Mouse (Mus musculus) liver, embryonic 14.5 days (tissue): ENCODE data around the gene Med10. TPM values are rescaled to one million over a fixed set of nuclear protein-coding genes. Genes with fewer than 3 reads are reported as not detected.

Experiments
- ATAC-seq: fragments of 200-750 bp; cut with Nextera tagmentation; 2 replicates; pipeline ENCODE4 v1.8.0; 2017; ENCODE audit warnings: moderate number of reproducible peaks, mild to moderate bottlenecking, moderate library complexity; ENCODE audit not compliant: insufficient read depth
- DNase-seq, 3 experiments: peaks; one replicate each; pipeline ENCODE4 v3.0.0-alpha.2; 2012 to 2013; ENCODE audit warnings: low read depth in 3 of 3, low spot score in 3 of 3
- H3K27ac ChIP-seq: fragments of 300-500 bp; sonication (generic); 2 replicates; pipeline ENCODE4 v1.5.1; 2014; ENCODE audit warnings: moderate library complexity, mild to moderate bottlenecking, control low read depth, inconsistent platforms
- H3K27me3 ChIP-seq: fragments of 300-500 bp; sonication (generic); 2 replicates; pipeline ENCODE4 v1.6.1; 2014; ENCODE audit warnings: mild to moderate bottlenecking, low read length, moderate library complexity; ENCODE audit not compliant: control insufficient read depth, insufficient read depth
- H3K36me3 ChIP-seq: fragments of 300-500 bp; sonication (generic); replicated peaks from 2 replicates; pipeline ENCODE4 v1.6.1; 2014; ENCODE audit warnings: low read depth; ENCODE audit not compliant: control insufficient read depth, insufficient read depth
- H3K4me1 ChIP-seq, 2 experiments: fragments of 200-500 bp in 1 of 2; fragments of 300-500 bp in 1 of 2; sonication (generic) in 1 of 2; replicated peaks; 2 replicates each; pipeline ENCODE4 v1.6.1; 2012 to 2014; ENCODE audit warnings: antibody characterized with exemption in 1 of 2, inconsistent platforms in 1 of 2, low read length in 1 of 2; ENCODE audit not compliant: control insufficient read depth in 2 of 2, insufficient read depth in 2 of 2
- H3K4me2 ChIP-seq: fragments of 300-500 bp; sonication (generic); 2 replicates; pipeline ENCODE4 v1.6.1; 2014; ENCODE audit warnings: low read depth, mild to moderate bottlenecking, control low read depth, moderate library complexity
- H3K4me3 ChIP-seq, 2 experiments: fragments of 200-500 bp in 1 of 2; fragments of 300-500 bp in 1 of 2; sonication (generic) in 1 of 2; 2 replicates each; pipeline ENCODE4 v1.5.1; 2012 to 2014; ENCODE audit warnings: low read depth in 2 of 2, low read length in 2 of 2, mild to moderate bottlenecking in 2 of 2, control low read depth in 1 of 2, inconsistent platforms in 1 of 2, moderate library complexity in 1 of 2; ENCODE audit not compliant: insufficient read depth in 1 of 2
- H3K9ac ChIP-seq: fragments of 300-500 bp; sonication (generic); replicated peaks from 2 replicates; pipeline ENCODE4 v1.6.1; 2014; ENCODE audit warnings: mild to moderate bottlenecking, control low read depth, moderate library complexity
- H3K9me3 ChIP-seq: fragments of 300-500 bp; sonication (generic); 2 replicates; pipeline ENCODE4 v1.6.1; 2016; ENCODE audit warnings: low read length, mixed read lengths; ENCODE audit not compliant: control insufficient read depth
- CTCF ChIP-seq: IDR thresholded peaks from 2 replicates; pipeline ENCODE4 v1.5.1; 2016; ENCODE audit warnings: antibody characterized with exemption, low read depth, control low read depth
- EP300 ChIP-seq: IDR thresholded peaks from 2 replicates; pipeline ENCODE4 v1.6.1; 2016; ENCODE audit warnings: antibody characterized with exemption, low read depth
- WGBS: fragments of 180-500 bp; shearing (Covaris S2); extraction: QIAGEN DNeasy Blood & Tissue Kit; methylation state at CpG from one replicate; pipeline ENCODE4 v1.1.7; 2014; ENCODE audit not compliant: insufficient replicate concordance; 5-methylcytosine and 5-hydroxymethylcytosine counted together
- polyA plus RNA-seq, 2 experiments: library from polyadenylated mRNA; depleted of rRNA in 1 of 2; stranded (reverse) in 1 of 2; unstranded in 1 of 2; fragments of >200 nt; fragmentation: Nextera tagmentation in 1 of 2; extraction: Ambion mirVana in 1 of 2; gene quantifications; 2 replicates each; pipeline versions ENCODE4 v1.2.1 to v1.2.3; 2012 to 2014

The Med10 gene
- polyA plus RNA-seq (2012; rRNA removed) = 13.2 and 20.1 TPM in 2 replicates
- polyA plus RNA-seq (2014; fragmentation: Nextera tagmentation; extraction: Ambion mirVana) = 41.8 and 44.7 TPM in 2 replicates

- Histone ChIP-seq H3K4me3 (no peak within 1 kb of the TSS), H3K4me1 (no peaks in the 10 kb centered on the region), H3K27ac (no peak within 1 kb of the TSS), H3K9ac (no peak within 1 kb of the TSS), H3K4me2 (no peak within 1 kb of the TSS), H3K27me3 (no peaks in the 10 kb centered on the region), H3K36me3 (no peaks in the 10 kb centered on the region), H3K9me3 (no peaks in the 10 kb centered on the region)
- ATAC-seq (no peak), DNase-seq (no peak)
- TF ChIP-seq CTCF (no peak), EP300 (no peak)
- WGBS = 69% methylated on average over 5 of the region's 5 CpGs
Observed at GRCm38 (mm10) chr13:69802095-69802494, at the start of gene Med10. Gene Med10, plus strand, starts transcription at chr13:69802395.

- no peak overlapping the region for H3K27ac ChIP-seq
- H3K4me1 ChIP-seq = no peaks in the 10 kb centered on the region
- H3K36me3 ChIP-seq = no peaks in the 10 kb centered on the region
- no peaks in the 10 kb centered on the region for H3K27me3 ChIP-seq
- 46% methylated on average over 2 of the region's 2 CpGs for WGBS
- TF ChIP-seq EP300 = no peak
- TF ChIP-seq CTCF = no peak
- H3K9me3 ChIP-seq = no peaks in the 10 kb centered on the region
- no peak overlapping the region for H3K9ac ChIP-seq
- H3K4me2 ChIP-seq = no peak overlapping the region
- ATAC-seq = no peak
- no peak overlapping the region for H3K4me3 ChIP-seq
- no peak for DNase-seq
Observed at GRCm38 (mm10) chr13:69752875-69753274, 49.3 kb upstream of the Med10 start.

- no peak for TF ChIP-seq EP300
- no peak for TF ChIP-seq CTCF
- Histone ChIP-seq H3K27ac (no peak overlapping the region), H3K36me3 (no peaks in the 10 kb centered on the region), H3K27me3 (no peaks in the 10 kb centered on the region), H3K9ac (no peak overlapping the region), H3K4me2 (no peak overlapping the region), H3K4me1 (no peaks in the 10 kb centered on the region), H3K9me3 (no peaks in the 10 kb centered on the region), H3K4me3 (no peak overlapping the region)
- DNase-seq (no peak), ATAC-seq (no peak)
- WGBS = 54% methylated on average over 6 of the region's 6 CpGs
Observed at GRCm38 (mm10) chr13:69758979-69759378, 43.2 kb upstream of the Med10 start.

- no peak for ATAC-seq
- H3K27ac ChIP-seq = no peak overlapping the region
- H3K36me3 ChIP-seq = no peaks in the 10 kb centered on the region
- no peak for DNase-seq
- H3K4me1 ChIP-seq = no peaks in the 10 kb centered on the region
- H3K27me3 ChIP-seq = no peaks in the 10 kb centered on the region
- TF ChIP-seq EP300 (no peak), CTCF (no peak)
- no peaks in the 10 kb centered on the region for H3K9me3 ChIP-seq
- H3K9ac ChIP-seq = no peak overlapping the region
- H3K4me3 ChIP-seq = no peak overlapping the region
- WGBS = 74% methylated on average over 10 of the region's 10 CpGs
- H3K4me2 ChIP-seq = no peak overlapping the region
Observed at GRCm38 (mm10) chr13:69761393-69761792, 40.8 kb upstream of the Med10 start.

- no peak for TF ChIP-seq EP300
- no peak for TF ChIP-seq CTCF
- DNase-seq (no peak), ATAC-seq (no peak)
- Histone ChIP-seq H3K36me3 (no peaks in the 10 kb centered on the region), H3K4me1 (no peaks in the 10 kb centered on the region), H3K9me3 (no peaks in the 10 kb centered on the region), H3K4me2 (no peak overlapping the region), H3K9ac (no peak overlapping the region), H3K27me3 (no peaks in the 10 kb centered on the region), H3K27ac (no peak overlapping the region), H3K4me3 (no peak overlapping the region)
- 79% methylated on average over 9 of the region's 9 CpGs for WGBS
Observed at GRCm38 (mm10) chr13:69764646-69765045, 37.5 kb upstream of the Med10 start.
